Comparison of ENCODE assay signal across 25 mouse cellular contexts in genomic region chr13:44704036-44704801, GRCm38 (mm10). TPM values are rescaled to one million over a fixed set of nuclear protein-coding genes. Genes with fewer than 3 reads are reported as not detected.
DNase-seq lines count a peak whose midpoint lies in the region; ATAC-seq and TF ChIP-seq lines count a peak whose summit lies in the region.
"Had no signal": no experiment of that assay in that cellular context is flagged by ENCODE, and none has a peak within 500 bp of the region (broad histone marks: within the 10 kb centered on the region; RNA-seq: fewer than 3 reads in every experiment).

No protein-coding gene starts in this region.

- WGBS in stomach, postnatal 0 days = 75% methylated on average over 15 of the region's 15 CpGs
- 88% methylated on average over 15 of the region's 15 CpGs for WGBS in midbrain, embryonic 10.5 days

- ATAC-seq in stomach, postnatal 0 days (ENCODE audit: low FRiP score, low TSS enrichment) = 0 out of 2 replicates have a peak, but pooled peaks have one; percentile 59
- no peak for ATAC-seq in erythroid progenitor cell, adult 5-6 weeks (replicated peaks; ENCODE audit: low FRiP score, poor library complexity, severe bottlenecking)
- ATAC-seq: CD4-positive, CD25-positive, alpha-beta regulatory T cell, adult 4 months; forebrain, embryonic 15.5 days; hindbrain, postnatal 0 days had no signal

- DNase-seq in ES-CJ7 (ENCODE audit: low read depth, low spot score) = peak; percentile 89
- DNase-seq in ZHBTc4 (ENCODE audit: low read depth, low spot score) = peak; percentile 87
- DNase-seq in stomach, postnatal 0 days (ENCODE audit: low spot score) = peak; percentile 53
- no peak for DNase-seq in retina, postnatal 1 day
- DNase-seq in midbrain, embryonic 10.5 days (ENCODE audit: low spot score) = no peak
- DNase-seq: adrenal gland, adult 2 months; adrenal gland, postnatal 25 days; B cell, adult 2 months; cerebellum, adult 11 months; cerebellum, adult 8-10 months; cerebellum, postnatal 14 days; embryo, embryonic 11 days; gastrocnemius, postnatal 36 days; heart, adult 11 months; heart, postnatal 10 days had no signal

- no peak overlapping the region for H3K9ac ChIP-seq in stomach, postnatal 0 days (ENCODE audit: low read length)
- H3K9ac ChIP-seq: embryonic facial prominence, embryonic 15.5 days; forebrain, embryonic 15.5 days; hindbrain, embryonic 13.5 days had no signal

- no peak for TF ChIP-seq CTCF in E14TG2a.4 (conservative IDR thresholded peaks at IDR 0.05; ENCODE audit: low read length)
- no peak for TF ChIP-seq CTCF in stomach, postnatal 0 days (IDR thresholded peaks at IDR 0.05; ENCODE audit: low read depth)

- H3K9me3 ChIP-seq in E14TG2a.4 (ENCODE audit: low read length) = no peaks in the 10 kb centered on the region
- H3K9me3 ChIP-seq in stomach, postnatal 0 days (ENCODE audit: control insufficient read depth, low read length) = no peaks in the 10 kb centered on the region
- H3K9me3 ChIP-seq in midbrain, embryonic 10.5 days (replicated peaks) = no peaks in the 10 kb centered on the region
- H3K9me3 ChIP-seq: embryonic facial prominence, embryonic 15.5 days; forebrain, embryonic 15.5 days; G1E; heart, embryonic 10.5 days; hindbrain, embryonic 13.5 days had no signal

- H3K36me3 ChIP-seq in E14TG2a.4 (ENCODE audit: insufficient read depth, low read length) = no peaks in the 10 kb centered on the region
- no peaks in the 10 kb centered on the region for H3K36me3 ChIP-seq in stomach, postnatal 0 days (ENCODE audit: control insufficient read depth, insufficient read depth, low read length)
- no peaks in the 10 kb centered on the region for H3K36me3 ChIP-seq in midbrain, embryonic 10.5 days
- H3K36me3 ChIP-seq: embryonic facial prominence, embryonic 15.5 days; forebrain, embryonic 15.5 days; G1E; heart, embryonic 10.5 days; hindbrain, embryonic 13.5 days had no signal

- H3K4me2 ChIP-seq in stomach, postnatal 0 days (replicated peaks; ENCODE audit: low read depth) = no peak overlapping the region
- H3K4me2 ChIP-seq: embryonic facial prominence, embryonic 15.5 days; forebrain, embryonic 15.5 days; hindbrain, embryonic 13.5 days had no signal

- H3K4me1 ChIP-seq in E14TG2a.4 (replicated peaks; ENCODE audit: low read depth, low read length) = peaks cover 86% of the 10 kb centered on the region
- H3K4me1 ChIP-seq in stomach, postnatal 0 days (replicated peaks; ENCODE audit: control insufficient read depth, insufficient read depth) = no peaks in the 10 kb centered on the region
- peaks cover 31% of the 10 kb centered on the region for H3K4me1 ChIP-seq in midbrain, embryonic 10.5 days
- H3K4me1 ChIP-seq: embryonic facial prominence, embryonic 15.5 days had no signal

- TF ChIP-seq EP300 in stomach, postnatal 0 days (optimal IDR thresholded peaks at IDR 0.05) = no peak

- H3K4me3 ChIP-seq in E14TG2a.4 (replicated peaks; ENCODE audit: low read length) = peak overlapping the region; percentile 81
- no peak overlapping the region for H3K4me3 ChIP-seq in stomach, postnatal 0 days (ENCODE audit: low read depth, low read length)
- no peak overlapping the region for H3K4me3 ChIP-seq in midbrain, embryonic 10.5 days
- H3K4me3 ChIP-seq: embryonic facial prominence, embryonic 15.5 days; erythroblast, embryonic 14.5 days; forebrain, embryonic 15.5 days; heart, embryonic 10.5 days; hindbrain, embryonic 13.5 days had no signal

- no peaks in the 10 kb centered on the region for H3K27me3 ChIP-seq in E14TG2a.4 (ENCODE audit: insufficient read depth, low read length)
- H3K27me3 ChIP-seq in stomach, postnatal 0 days (ENCODE audit: control insufficient read depth, insufficient read depth, low read length) = no peaks in the 10 kb centered on the region
- peaks cover 18% of the 10 kb centered on the region; the same call in 1 of the 2 replicates for H3K27me3 ChIP-seq in midbrain, embryonic 10.5 days (ENCODE audit: low read depth, poor library complexity, severe bottlenecking)
- H3K27me3 ChIP-seq: embryonic facial prominence, embryonic 15.5 days; forebrain, embryonic 15.5 days; hindbrain, embryonic 13.5 days had no signal

- no peak overlapping the region for H3K27ac ChIP-seq in stomach, postnatal 0 days (replicated peaks)
- H3K27ac ChIP-seq in midbrain, embryonic 10.5 days (replicated peaks) = no peak overlapping the region
- H3K27ac ChIP-seq: embryonic facial prominence, embryonic 15.5 days; forebrain, embryonic 15.5 days; heart, embryonic 10.5 days; hindbrain, embryonic 13.5 days; hindbrain, postnatal 0 days had no signal

RNA-seq across cellular contexts. Expression of gene Jarid2, which starts 25.1 kb away (rescaled TPM):
- polyA plus RNA-seq in stomach, postnatal 0 days (2015; fragmentation: Nextera tagmentation; extraction: Ambion mirVana) = 8.0 and 8.3 TPM in 2 replicates
- total RNA-seq in erythroid progenitor cell, adult 5-6 weeks (2015; ENCODE audit: low replicate concordance) = 19.5 and 51.1 TPM in 2 replicates
- total RNA-seq in erythroid progenitor cell, adult 5-6 weeks (2017; ENCODE audit: low replicate concordance) = 19.4 and 36.7 TPM in 2 replicates
- polyA plus RNA-seq in midbrain, embryonic 10.5 days (2016; fragmentation: Nextera tagmentation; extraction: Ambion mirVana) = 63.8 and 73.3 TPM in 2 replicates

Comparison
In these comparisons a context has a peak if more than half of its experiments do, and no peak if none do; other contexts are left out.
1. DNase-seq: peak in ES-CJ7 (single experiment), ZHBTc4 (single experiment) and stomach, postnatal 0 days (single experiment); none in retina, postnatal 1 day (single experiment) and midbrain, embryonic 10.5 days (single experiment).